Mouse (Mus musculus) liver, embryonic 14.5 days (tissue): ENCODE measurements around the gene Ppp1r12a. TPM values are rescaled to one million over a fixed set of nuclear protein-coding genes. Genes with fewer than 3 reads are reported as not detected.

ENCODE experiments used
- ATAC-seq: fragments of 200-750 bp; cut with Nextera tagmentation; 2 replicates; pipeline ENCODE4 v1.8.0; 2017; ENCODE audit warnings: moderate number of reproducible peaks, mild to moderate bottlenecking, moderate library complexity; ENCODE audit not compliant: insufficient read depth
- DNase-seq, 3 experiments: peaks; one replicate each; pipeline ENCODE4 v3.0.0-alpha.2; 2012 to 2013; ENCODE audit warnings: low read depth in 3 of 3, low spot score in 3 of 3
- H3K27ac ChIP-seq: fragments of 300-500 bp; sonication (generic); 2 replicates; pipeline ENCODE4 v1.5.1; 2014; ENCODE audit warnings: moderate library complexity, mild to moderate bottlenecking, control low read depth, inconsistent platforms
- H3K27me3 ChIP-seq: fragments of 300-500 bp; sonication (generic); 2 replicates; pipeline ENCODE4 v1.6.1; 2014; ENCODE audit warnings: mild to moderate bottlenecking, low read length, moderate library complexity; ENCODE audit not compliant: control insufficient read depth, insufficient read depth
- H3K36me3 ChIP-seq: fragments of 300-500 bp; sonication (generic); replicated peaks from 2 replicates; pipeline ENCODE4 v1.6.1; 2014; ENCODE audit warnings: low read depth; ENCODE audit not compliant: control insufficient read depth, insufficient read depth
- H3K4me1 ChIP-seq, 2 experiments: fragments of 200-500 bp in 1 of 2; fragments of 300-500 bp in 1 of 2; sonication (generic) in 1 of 2; replicated peaks; 2 replicates each; pipeline ENCODE4 v1.6.1; 2012 to 2014; ENCODE audit warnings: antibody characterized with exemption in 1 of 2, inconsistent platforms in 1 of 2, low read length in 1 of 2; ENCODE audit not compliant: control insufficient read depth in 2 of 2, insufficient read depth in 2 of 2
- H3K4me2 ChIP-seq: fragments of 300-500 bp; sonication (generic); 2 replicates; pipeline ENCODE4 v1.6.1; 2014; ENCODE audit warnings: low read depth, mild to moderate bottlenecking, control low read depth, moderate library complexity
- H3K4me3 ChIP-seq, 2 experiments: fragments of 200-500 bp in 1 of 2; fragments of 300-500 bp in 1 of 2; sonication (generic) in 1 of 2; 2 replicates each; pipeline ENCODE4 v1.5.1; 2012 to 2014; ENCODE audit warnings: low read depth in 2 of 2, low read length in 2 of 2, mild to moderate bottlenecking in 2 of 2, control low read depth in 1 of 2, inconsistent platforms in 1 of 2, moderate library complexity in 1 of 2; ENCODE audit not compliant: insufficient read depth in 1 of 2
- H3K9ac ChIP-seq: fragments of 300-500 bp; sonication (generic); replicated peaks from 2 replicates; pipeline ENCODE4 v1.6.1; 2014; ENCODE audit warnings: mild to moderate bottlenecking, control low read depth, moderate library complexity
- H3K9me3 ChIP-seq: fragments of 300-500 bp; sonication (generic); 2 replicates; pipeline ENCODE4 v1.6.1; 2016; ENCODE audit warnings: low read length, mixed read lengths; ENCODE audit not compliant: control insufficient read depth
- CTCF ChIP-seq: IDR thresholded peaks from 2 replicates; pipeline ENCODE4 v1.5.1; 2016; ENCODE audit warnings: antibody characterized with exemption, low read depth, control low read depth
- EP300 ChIP-seq: IDR thresholded peaks from 2 replicates; pipeline ENCODE4 v1.6.1; 2016; ENCODE audit warnings: antibody characterized with exemption, low read depth
- WGBS: fragments of 180-500 bp; shearing (Covaris S2); extraction: QIAGEN DNeasy Blood & Tissue Kit; methylation state at CpG from one replicate; pipeline ENCODE4 v1.1.7; 2014; ENCODE audit not compliant: insufficient replicate concordance; 5-methylcytosine and 5-hydroxymethylcytosine counted together
- polyA plus RNA-seq, 2 experiments: library from polyadenylated mRNA; depleted of rRNA in 1 of 2; stranded (reverse) in 1 of 2; unstranded in 1 of 2; fragments of >200 nt; fragmentation: Nextera tagmentation in 1 of 2; extraction: Ambion mirVana in 1 of 2; gene quantifications; 2 replicates each; pipeline versions ENCODE4 v1.2.1 to v1.2.3; 2012 to 2014

Gene Ppp1r12a
- polyA plus RNA-seq (2012; rRNA removed) (13.2 and 18.7 TPM in 2 replicates), polyA plus RNA-seq (2014; fragmentation: Nextera tagmentation; extraction: Ambion mirVana) (27.2 and 32.5 TPM in 2 replicates)

DNA sequence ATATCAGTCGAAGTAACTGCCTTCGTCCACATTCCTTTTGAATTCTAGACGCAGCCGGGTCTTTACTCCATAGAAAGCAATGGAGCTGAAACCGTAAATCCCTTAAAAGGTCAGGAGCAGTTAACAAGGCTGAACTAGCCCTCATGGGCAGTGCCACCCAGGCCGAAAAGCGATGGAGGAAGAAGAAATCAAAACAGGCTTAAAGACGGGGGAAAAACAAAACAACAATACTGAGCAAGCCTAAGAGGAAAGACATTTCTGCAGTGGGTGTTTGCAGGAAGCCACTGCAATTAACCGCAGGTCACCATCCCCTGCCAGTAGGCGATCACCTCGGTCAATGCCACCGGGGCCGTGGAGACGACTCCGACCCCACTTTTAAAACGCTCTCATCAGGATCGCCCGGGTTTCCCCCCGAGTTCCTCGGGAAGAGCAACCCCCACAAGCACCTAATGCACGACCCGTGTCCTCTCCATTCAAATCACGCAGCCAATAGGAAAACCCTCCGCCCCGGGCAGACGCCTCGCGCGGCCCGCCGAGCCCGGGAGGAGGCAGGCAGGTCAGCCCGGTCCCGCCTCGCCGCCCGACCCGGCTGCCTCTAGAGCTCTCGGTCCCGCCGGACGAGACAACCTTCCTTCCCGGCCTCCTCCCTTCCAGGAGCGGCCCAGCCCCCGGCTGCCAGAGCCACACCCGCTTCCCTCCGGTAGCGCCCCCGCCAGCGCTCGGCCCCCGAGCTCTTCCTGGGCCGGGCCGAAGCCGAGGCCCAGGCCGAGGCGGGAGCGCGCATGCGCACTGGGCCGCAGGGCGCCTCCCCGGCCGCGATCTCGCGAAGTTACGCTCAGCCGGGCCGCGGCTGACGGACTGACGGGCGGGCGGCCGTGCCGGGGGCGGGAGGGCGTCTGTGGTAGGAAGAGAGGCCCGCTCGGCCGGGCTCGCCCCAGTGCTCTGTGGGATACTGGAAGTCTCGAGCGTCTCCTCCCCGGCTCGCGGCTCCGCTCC, at the start of gene Ppp1r12a:
Gene Ppp1r12a (plus strand): TSS at position 933 of the 996 bp plus-strand sequence.
- Histone ChIP-seq H3K27ac (peak within 1 kb of the TSS; percentile 60), H3K4me1 (peaks cover 0 to 8% of the 10 kb centered on the region in 2 experiments; a peak in 2 of 4 replicates), H3K36me3 (no peaks in the 10 kb centered on the region), H3K9ac (peak within 1 kb of the TSS; percentile 96), H3K4me3 (peak within 1 kb of the TSS; percentile 75 to 93), H3K9me3 (no peaks in the 10 kb centered on the region), H3K4me2 (peak within 1 kb of the TSS; percentile 83), H3K27me3 (no peaks in the 10 kb centered on the region)
- WGBS: under 1% methylated on average over 86 of the region's 89 CpGs
- TF ChIP-seq CTCF: no peak
- no peak for TF ChIP-seq EP300
- DNase-seq (peak; percentile 85 to 89 (median 87)), ATAC-seq (peak; percentile 94)

DNA sequence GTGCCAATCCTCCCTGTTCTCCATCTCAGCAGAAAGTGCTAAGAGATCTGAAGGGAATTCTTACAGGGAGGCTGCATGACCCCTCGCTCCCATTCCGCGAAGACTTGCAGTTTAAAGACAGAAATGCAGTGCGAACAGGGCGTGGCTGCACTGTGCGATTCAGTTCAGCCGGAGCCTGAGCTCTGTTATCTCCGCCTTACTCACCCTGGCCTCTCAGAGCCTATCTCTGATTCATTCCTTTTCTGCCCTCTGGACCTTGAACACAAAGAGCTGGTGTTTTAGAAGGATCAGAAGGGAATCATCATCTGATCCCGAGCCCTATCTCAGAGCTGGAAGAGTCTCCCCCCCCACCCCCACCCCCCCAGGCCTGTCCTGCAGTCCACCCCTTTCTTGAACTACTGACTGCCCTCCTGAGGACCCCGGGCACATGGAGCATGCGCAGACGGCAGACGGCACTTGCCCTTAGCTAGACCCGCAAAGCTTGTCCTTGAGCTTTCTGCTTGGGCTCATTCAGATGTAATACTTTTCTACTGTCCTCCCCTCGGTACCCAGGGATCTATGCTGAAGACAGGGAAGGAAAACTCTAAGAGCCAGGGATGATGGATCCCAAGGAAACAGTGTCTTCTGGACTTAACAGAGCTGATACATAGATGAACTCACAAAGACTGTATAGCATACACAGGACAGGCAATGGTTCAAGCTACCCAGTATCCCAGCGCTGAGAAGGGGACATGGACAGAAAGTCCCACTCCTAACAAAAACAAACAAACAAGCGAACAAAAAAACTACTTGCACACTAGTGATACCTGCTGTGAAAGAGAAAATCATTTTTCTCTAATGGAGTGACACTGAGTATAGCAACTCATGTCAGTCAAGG, 48.4 kb upstream of the Ppp1r12a start:
- Histone ChIP-seq H3K9ac (no peak overlapping the region), H3K4me1 (peaks cover 0 to 4% of the 10 kb centered on the region in 2 experiments; a peak in 1 of 4 replicates), H3K4me2 (peak overlapping the region; percentile 42), H3K9me3 (no peaks in the 10 kb centered on the region), H3K27ac (no peak overlapping the region), H3K27me3 (no peaks in the 10 kb centered on the region), H3K36me3 (no peaks in the 10 kb centered on the region), H3K4me3 (peak overlapping the region; percentile 1 to 11; a peak in 2 of 4 replicates)
- DNase-seq (peak; percentile 16 to 20 (median 16)), ATAC-seq (peak; percentile 50; the same call in 1 of the 2 replicates)
- WGBS: 33% methylated on average over 17 of the region's 17 CpGs
- TF ChIP-seq EP300 (no peak), CTCF (no peak)

DNA sequence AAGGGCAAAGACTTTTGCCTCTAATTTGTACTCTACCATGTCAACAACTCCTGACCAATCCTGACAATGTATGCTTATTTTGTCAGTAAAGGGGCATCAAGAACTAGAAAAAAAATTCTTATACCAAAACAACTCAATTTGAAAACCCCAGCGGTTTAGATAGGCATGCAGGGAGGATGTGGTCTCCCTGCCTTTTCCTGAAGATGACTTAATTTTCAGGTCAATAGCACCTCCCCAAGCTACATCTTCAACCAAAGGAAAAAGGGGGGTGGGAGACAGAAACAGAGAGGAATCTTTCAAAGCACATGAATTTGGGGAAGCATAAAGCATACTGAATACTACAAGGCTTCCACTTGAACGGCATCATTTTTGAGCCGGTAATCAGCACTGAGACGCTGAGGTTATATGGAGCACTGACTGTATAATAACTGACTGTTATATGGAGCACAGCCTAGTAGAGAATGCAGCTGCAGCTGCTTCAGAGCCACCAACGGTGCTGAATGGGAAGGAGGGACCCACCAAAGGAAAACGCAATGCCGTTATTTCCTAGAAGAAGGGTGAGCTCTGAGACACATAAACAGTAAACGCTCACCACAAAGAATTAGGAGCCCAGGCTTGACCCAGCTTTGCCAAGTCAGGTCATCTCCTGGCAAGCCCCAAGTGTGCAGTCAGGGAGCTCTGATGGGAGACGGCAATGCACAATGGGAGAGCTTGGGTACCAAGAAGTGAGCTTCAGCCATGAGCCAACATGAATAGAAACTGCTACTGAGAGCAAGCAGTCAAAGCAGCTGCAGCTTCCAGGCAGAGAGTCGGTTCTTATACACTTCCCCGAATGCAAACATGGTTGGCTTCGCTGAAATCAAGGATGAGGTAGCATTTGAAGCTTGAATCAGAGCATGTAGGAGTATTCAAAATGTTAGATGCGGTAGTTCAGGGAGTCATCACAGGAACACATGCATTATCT, 43.5 kb upstream of the Ppp1r12a start:
- TF ChIP-seq EP300 (no peak), CTCF (no peak)
- H3K4me2 ChIP-seq: no peak overlapping the region
- H3K9ac ChIP-seq: no peak overlapping the region
- H3K27me3 ChIP-seq: no peaks in the 10 kb centered on the region
- H3K27ac ChIP-seq: no peak overlapping the region
- ATAC-seq (no peak), DNase-seq (no peak)
- H3K4me1 ChIP-seq: peaks cover 0 to 4% of the 10 kb centered on the region in 2 experiments; a peak in 1 of 4 replicates
- H3K4me3 ChIP-seq: no peak overlapping the region
- no peaks in the 10 kb centered on the region for H3K9me3 ChIP-seq
- no peaks in the 10 kb centered on the region for H3K36me3 ChIP-seq
- WGBS: 46% methylated on average over 13 of the region's 13 CpGs

DNA sequence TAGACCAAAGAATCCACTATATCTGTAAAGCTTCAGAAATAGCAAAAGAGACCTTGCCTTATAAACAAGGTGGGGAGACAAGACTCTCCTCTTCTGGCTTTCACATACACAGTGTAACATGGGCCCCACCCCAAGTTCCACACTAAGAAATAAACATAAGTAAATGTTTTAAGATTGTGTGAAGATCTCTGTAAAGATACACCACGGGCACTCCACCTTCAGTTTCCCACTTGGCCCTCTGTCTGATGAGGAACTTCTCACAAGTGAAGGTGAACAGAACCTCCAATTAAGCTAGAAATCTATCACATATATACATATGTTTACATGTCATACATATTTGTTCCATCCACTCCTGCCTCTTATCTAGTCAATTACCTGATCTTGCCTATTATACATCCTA, 42.6 kb upstream of the Ppp1r12a start:
- no peak for ATAC-seq
- H3K27ac ChIP-seq: no peak overlapping the region
- no peak overlapping the region for H3K9ac ChIP-seq
- TF ChIP-seq CTCF (no peak), EP300 (no peak)
- H3K9me3 ChIP-seq: no peaks in the 10 kb centered on the region
- no peaks in the 10 kb centered on the region for H3K27me3 ChIP-seq
- no peak overlapping the region for H3K4me3 ChIP-seq
- no peak for DNase-seq
- no peak overlapping the region for H3K4me2 ChIP-seq
- WGBS: 36% methylated on average over 1 of the region's 1 CpGs
- no peaks in the 10 kb centered on the region; a peak in 1 of 4 replicates for H3K4me1 ChIP-seq
- H3K36me3 ChIP-seq: no peaks in the 10 kb centered on the region
